Mouse (Mus musculus) megakaryocyte, embryonic 14.5 days (primary cell): ENCODE measurements around the gene Ccdc47.

Experiments used
- FLI1 ChIP-seq: IDR thresholded peaks from 2 replicates; pipeline ENCODE4 v1.6.1; 2012; ENCODE audit warnings: low read length, inconsistent platforms, mixed read lengths
- GATA1 ChIP-seq: IDR thresholded peaks from 3 replicates; pipeline ENCODE4 v1.6.1; 2012; ENCODE audit warnings: mixed read lengths, low read length, inconsistent platforms, borderline replicate concordance

- TF ChIP-seq GATA1 (no peak), FLI1 (no peak)
Measured at GRCm38 (mm10) chr11:106158930-106159215, 57.3 kb downstream of the Ccdc47 start.
